Mouse (Mus musculus): ENCODE measurements at regions not wholly inside any gene's neighbourhood (a gene's known extent, or its start where the extent isn't known, plus 50 kb on each side); places are given as distances from the start of the nearest gene placed in this dataset.

GRCm38 (mm10) chr6:105389192-105389591, 288.3 kb upstream of the Cntn4 start:
- intact Hi-C loops (cut with DNase I; ENCODE audit: low total_unique reads) = loop anchor here (10.0 kb wide), 1 partner anchor 1434 kb away; no protein-coding TSS in a partner anchor
- no peak for DNase-seq

GRCm38 (mm10) chr6:105398315-105398714, 279.1 kb upstream of the Cntn4 start:
- no peak for DNase-seq
- intact Hi-C loops (cut with DNase I; ENCODE audit: low total_unique reads) = no loop called here

GRCm38 (mm10) chr6:105417551-105417950, 259.9 kb upstream of the Cntn4 start:
- DNase-seq = no peak

GRCm38 (mm10) chr6:105447208-105447607, 230.3 kb upstream of the Cntn4 start:
- intact Hi-C loops (cut with DNase I; ENCODE audit: low total_unique reads) = no loop called here
- no peak for DNase-seq

More at GRCm38 (mm10) chr6:105417551-105417950, 259.9 kb upstream of the Cntn4 start:
- intact Hi-C loops (cut with DNase I; ENCODE audit: low total_unique reads) = no loop called here

GRCm38 (mm10) chr6:105483388-105483787, 194.1 kb upstream of the Cntn4 start:
- DNase-seq = no peak
- intact Hi-C loops (cut with DNase I; ENCODE audit: low total_unique reads) = no loop called here

- intact Hi-C loops (cut with DNase I; ENCODE audit: low total_unique reads) = no loop called here
- no peak for DNase-seq
These were observed 184.2 kb upstream of the Cntn4 start for GRCm38 (mm10) chr6:105493308-105493707.

Small RNA genes lying in the stretch of these regions (microRNA-seq; reads per million reads assigned to microRNA genes)
- 0 reads per million in 2 experiments for gene Gm25570

All from gastrocnemius, postnatal 14 days (tissue).